35 mouse cellular contexts compared by ENCODE assay signal in genomic region chr11:21348890-21349289, GRCm38 (mm10).
"Had no signal": no experiment of that assay in that cellular context is flagged by ENCODE, and none has a peak within 500 bp of the region (broad histone marks: within the 10 kb centered on the region; RNA-seq: fewer than 3 reads in every experiment).

No protein-coding gene starts in this region.

- H3K4me1 ChIP-seq: hindbrain, embryonic 10.5 days; hindbrain, embryonic 12.5 days; hindbrain, embryonic 13.5 days; hindbrain, embryonic 15.5 days; intestine, embryonic 15.5 days; kidney, embryonic 15.5 days had no signal

- H3K27me3 ChIP-seq: heart, embryonic 12.5 days; heart, embryonic 13.5 days; heart, embryonic 15.5 days; hindbrain, embryonic 12.5 days; hindbrain, embryonic 13.5 days; hindbrain, embryonic 15.5 days; intestine, embryonic 15.5 days; kidney, embryonic 15.5 days had no signal

- ATAC-seq: hindbrain, embryonic 16.5 days; hindbrain, postnatal 0 days; inflammation-experienced regulatory T-cells, adult 6 months; intestine, embryonic 15.5 days; intestine, embryonic 16.5 days; intestine, postnatal 0 days had no signal

- H3K9ac ChIP-seq: heart, embryonic 12.5 days; heart, embryonic 13.5 days; heart, embryonic 15.5 days; hindbrain, embryonic 12.5 days; hindbrain, embryonic 13.5 days; hindbrain, embryonic 14.5 days; hindbrain, embryonic 15.5 days; intestine, embryonic 15.5 days; kidney, embryonic 15.5 days had no signal

- DNase-seq: heart, postnatal 10 days; heart, postnatal 14 days; heart, postnatal 36 days; heart, postnatal 4 days; kidney, adult 11 months; kidney, adult 18-20 months; kidney, adult 2 months; kidney, adult 8-10 months; kidney, adult 9 months; kidney, postnatal 10 days; kidney, postnatal 14 days; kidney, postnatal 25 days; kidney, postnatal 36 days; kidney, postnatal 4 days; layer of hippocampus, adult 9-11 months; layer of hippocampus, postnatal 36 days had no signal

- H3K27ac ChIP-seq: heart, embryonic 10.5 days; heart, embryonic 13.5 days; heart, embryonic 15.5 days; hindbrain, embryonic 10.5 days; hindbrain, embryonic 12.5 days; hindbrain, embryonic 13.5 days; hindbrain, embryonic 14.5 days; hindbrain, embryonic 15.5 days; hindbrain, postnatal 0 days; intestine, embryonic 15.5 days; kidney, embryonic 15.5 days; kidney, postnatal 0 days; layer of hippocampus, adult 2 months had no signal

- H3K4me2 ChIP-seq: heart, embryonic 11.5 days; heart, embryonic 12.5 days; heart, embryonic 13.5 days; heart, embryonic 15.5 days; hindbrain, embryonic 12.5 days; hindbrain, embryonic 13.5 days; hindbrain, embryonic 14.5 days; hindbrain, embryonic 15.5 days; intestine, embryonic 15.5 days; kidney, embryonic 15.5 days had no signal

- H3K4me3 ChIP-seq: heart, embryonic 10.5 days; heart, embryonic 12.5 days; heart, embryonic 13.5 days; heart, embryonic 15.5 days; hindbrain, embryonic 10.5 days; hindbrain, embryonic 12.5 days; hindbrain, embryonic 13.5 days; hindbrain, embryonic 15.5 days; intestine, embryonic 15.5 days; kidney, embryonic 15.5 days; layer of hippocampus, adult 2 months had no signal

- H3K9me3 ChIP-seq: heart, embryonic 10.5 days; heart, embryonic 12.5 days; heart, embryonic 13.5 days; heart, embryonic 15.5 days; hindbrain, embryonic 10.5 days; hindbrain, embryonic 12.5 days; hindbrain, embryonic 13.5 days; hindbrain, embryonic 15.5 days; intestine, embryonic 15.5 days; kidney, embryonic 15.5 days had no signal
